Mouse (Mus musculus) layer of hippocampus, adult 9-10 months (tissue): ENCODE data around the gene Scnm1.

Experiments
- DNase-seq: peaks from one replicate; pipeline ENCODE4 v3.0.0; 2022; ENCODE audit warnings: low spot score

Scnm1 gene

DNA sequence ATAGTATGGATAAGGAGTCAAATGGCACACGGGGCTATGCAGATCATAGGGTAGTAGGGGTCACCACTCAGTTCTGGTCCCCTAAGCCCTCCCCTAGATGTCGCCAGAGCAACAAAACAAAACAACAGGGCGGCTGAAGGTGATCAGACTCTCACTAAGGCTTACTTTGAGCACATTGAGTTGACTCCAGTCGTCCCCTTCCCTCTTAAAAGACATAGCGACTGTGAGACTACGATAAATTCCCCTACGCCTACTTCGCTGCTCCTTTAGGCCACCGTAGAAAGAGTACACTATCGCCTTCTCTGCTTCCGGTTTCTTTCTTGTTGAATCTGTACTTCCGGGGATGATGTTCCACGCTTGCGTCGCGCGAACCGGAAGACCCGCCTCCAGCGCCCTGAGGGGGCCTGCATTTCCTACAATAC lies at the start of gene Scnm1, which contains the start of gene Lysmd1:
Scnm1 (minus strand) TSS at position 332 of the 422 bp plus-strand sequence.
Lysmd1 (plus strand) TSS at position 409 of the 422 bp plus-strand sequence.
- DNase-seq: peak; percentile 86

DNA sequence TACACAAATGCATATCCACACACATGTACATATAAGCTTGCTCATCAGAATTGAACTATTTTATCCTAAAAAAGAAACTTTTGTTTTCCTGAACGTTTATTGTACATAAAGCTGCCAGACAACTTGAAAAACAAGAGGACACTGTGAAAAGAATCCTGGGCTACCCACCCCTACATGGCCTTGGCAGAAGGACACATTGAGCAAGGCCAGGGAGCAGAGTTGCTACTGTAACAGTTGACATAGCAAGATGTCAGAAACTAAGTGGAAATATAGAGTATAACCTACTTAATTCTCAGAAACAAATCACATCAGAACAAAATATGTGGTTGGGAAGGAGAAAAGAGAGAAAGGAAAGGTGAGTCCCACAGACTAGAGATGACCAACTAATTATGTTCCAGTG lies 48.0 kb upstream of the Scnm1 start:
- DNase-seq: no peak

DNA sequence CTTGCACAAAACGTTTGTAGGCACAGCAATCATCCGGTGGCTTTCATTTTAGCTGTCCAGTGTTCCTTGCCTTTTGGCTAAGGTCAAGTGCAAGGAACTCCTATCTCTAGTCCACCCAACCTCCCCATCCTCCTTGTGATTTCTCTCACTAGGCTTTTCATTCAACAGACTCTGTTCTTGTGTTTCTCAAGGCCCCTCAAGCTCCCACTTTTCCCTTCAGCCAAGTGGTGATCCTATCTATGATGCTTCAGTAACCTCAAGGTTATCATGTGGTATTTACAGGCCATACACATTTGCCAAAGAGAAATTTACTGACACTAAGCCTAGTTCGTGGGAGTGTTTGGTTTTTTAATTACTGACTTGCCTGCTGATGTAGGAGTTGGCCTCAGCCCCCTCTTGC lies 46.1 kb upstream of the Scnm1 start:
- no peak for DNase-seq

DNA sequence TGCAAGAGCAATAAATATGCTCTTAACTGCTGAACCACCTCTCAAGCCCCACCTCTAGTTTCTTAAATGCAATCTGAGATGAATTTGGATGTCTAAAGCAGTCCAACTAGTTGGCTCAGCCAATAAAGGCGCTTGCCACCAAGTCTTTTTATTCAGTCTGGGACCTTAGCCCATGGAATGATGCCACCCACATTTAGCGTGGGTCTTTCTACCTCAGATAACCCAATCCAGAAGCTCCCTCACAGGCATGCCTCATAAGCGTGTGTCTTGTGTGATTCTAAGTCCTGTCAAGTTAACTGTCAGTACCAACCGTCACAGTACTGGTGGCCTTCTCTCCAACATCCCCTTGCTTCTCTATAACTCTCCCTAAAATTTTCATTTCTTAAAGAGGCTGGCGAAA lies 45.1 kb upstream of the Scnm1 start:
- no peak for DNase-seq

DNA sequence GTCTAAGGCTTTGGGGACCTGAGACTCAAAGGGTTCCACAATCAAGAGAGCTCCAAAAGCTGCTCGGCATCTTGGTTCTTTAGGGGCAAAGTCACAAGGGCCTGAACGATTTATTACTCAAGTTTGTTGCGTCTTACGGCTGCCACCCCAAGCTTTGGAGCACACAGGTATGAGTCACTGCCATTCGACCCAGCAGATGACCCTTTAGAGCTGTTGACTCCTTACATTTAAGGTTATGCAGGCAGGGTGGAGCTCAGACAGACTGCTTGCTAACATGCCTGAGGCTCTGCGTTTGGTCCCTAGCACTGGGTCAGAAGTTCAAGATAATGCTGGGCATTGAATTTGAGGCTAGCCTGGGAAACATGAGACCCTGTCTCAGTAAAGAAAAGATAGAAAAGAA lies 43.8 kb upstream of the Scnm1 start:
- DNase-seq: no peak

DNA sequence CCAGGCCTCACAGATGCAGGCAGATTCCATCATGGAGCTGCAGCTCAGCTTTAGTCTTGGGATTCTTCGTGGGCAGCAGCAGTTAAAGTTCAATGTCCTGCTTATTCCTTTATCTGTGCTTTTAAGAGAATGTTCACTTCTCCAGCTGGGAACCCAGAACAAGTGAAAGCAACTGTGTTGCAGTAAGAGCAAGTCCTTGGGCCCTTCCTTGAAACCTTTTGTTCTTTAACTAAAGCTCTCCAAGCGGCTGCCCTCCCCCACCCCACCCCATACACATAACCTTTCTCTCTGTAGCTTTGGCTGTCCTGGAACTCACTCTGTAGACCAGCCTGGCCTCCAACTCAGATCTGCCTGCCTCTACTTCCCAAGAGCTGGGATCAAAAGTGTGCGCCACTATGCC lies 42.7 kb upstream of the Scnm1 start:
- no peak for DNase-seq

DNA sequence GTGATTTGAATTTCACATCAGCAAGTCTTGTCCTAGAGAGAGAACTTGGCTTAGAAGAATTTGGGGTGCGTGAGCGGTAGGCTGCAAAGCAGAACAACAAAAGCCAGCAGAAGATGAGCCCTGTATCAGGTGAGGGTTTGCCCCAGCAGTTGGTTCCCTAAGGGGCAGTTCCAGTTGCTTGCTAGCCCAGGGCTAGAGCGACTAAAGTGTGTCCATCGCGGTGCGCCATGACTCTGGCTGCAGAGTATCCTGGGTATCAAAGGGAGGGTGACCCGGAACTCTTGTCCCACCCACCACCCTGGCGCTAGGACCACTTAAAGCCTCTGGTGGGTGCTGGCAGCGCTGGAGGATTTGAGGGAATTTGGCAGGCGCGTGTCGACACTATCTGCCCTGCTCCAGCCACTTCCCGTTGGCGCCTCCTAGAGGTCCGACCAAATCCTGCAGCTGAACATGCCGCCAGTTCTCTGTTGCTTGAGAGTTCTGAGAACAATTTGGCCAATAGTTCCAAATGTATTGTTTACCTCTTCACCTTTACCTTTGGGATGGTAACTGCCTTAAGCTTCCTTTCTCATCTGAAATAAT lies 40.3 kb upstream of the Scnm1 start:
- peak; percentile 55 for DNase-seq

DNA sequence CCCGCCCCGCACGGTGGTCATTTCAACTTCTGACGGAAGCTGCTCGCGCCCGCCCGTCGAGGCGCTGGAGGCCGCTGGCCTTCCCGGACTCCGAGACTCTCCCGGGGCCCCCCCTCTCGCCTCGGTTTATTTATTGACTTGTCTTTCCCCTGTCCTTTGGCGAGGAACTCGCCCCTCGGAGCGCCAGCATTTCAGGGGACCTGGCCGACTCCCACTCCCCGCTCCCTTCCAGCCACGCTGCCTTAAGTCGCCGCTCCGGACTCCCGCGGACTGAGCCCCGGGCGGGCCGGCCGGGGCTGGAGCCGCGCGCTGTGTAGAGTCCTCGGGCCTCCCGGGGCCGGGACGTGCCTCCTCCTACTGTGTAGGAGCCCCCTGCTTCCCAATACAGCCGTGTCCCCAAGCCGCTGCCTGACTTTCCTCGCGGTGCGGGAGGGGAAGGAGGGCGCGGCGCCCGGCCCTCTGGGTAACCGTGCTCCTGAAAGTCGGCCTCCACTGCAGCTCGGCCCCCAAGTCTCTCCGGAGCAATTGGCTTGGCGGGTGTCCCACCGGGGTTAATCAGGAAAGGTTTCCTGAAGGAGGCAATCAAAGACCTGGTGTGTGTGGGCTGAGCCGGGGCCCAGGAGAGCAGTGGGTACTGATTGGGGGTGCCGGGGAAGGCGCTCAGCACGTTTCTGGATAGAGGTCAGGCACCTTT lies 39.6 kb upstream of the Scnm1 start:
- no peak for DNase-seq

DNA sequence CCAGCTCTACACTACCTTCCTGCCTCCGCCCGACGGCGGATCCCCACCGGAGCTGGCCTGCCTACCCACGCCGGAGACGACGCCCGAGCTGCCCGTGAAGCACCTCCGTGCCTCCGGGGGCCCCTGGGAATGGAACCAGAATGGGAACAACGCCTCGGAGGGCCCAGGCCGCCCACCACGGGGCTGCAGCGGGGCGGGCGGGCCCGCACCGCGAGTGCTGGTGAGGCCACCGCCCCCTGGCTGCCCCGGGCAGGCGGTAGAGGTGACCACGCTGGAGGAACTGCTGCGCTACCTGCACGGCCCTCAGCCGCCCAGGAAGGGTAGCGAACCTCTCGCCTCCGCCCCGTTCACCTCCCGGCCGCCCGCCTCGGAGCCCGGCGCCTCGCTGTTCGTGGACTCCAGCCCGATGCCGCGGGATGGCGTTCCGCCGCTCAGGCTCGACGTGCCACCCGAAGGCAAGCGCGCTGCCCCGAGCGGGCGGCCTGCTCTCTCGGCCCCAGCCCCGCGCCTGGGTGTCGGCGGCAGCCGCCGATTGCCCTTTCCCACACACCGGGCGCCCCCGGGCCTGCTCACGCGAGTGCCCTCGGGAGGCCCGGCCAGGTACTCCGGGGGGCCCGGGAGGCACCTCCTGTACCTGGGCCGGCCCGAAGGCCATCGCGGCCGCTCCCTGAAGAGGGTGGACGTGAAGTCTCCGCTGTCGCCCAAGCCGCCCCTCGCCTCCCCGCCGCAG lies 38.9 kb upstream of the Scnm1 start:
- no peak for DNase-seq

DNA sequence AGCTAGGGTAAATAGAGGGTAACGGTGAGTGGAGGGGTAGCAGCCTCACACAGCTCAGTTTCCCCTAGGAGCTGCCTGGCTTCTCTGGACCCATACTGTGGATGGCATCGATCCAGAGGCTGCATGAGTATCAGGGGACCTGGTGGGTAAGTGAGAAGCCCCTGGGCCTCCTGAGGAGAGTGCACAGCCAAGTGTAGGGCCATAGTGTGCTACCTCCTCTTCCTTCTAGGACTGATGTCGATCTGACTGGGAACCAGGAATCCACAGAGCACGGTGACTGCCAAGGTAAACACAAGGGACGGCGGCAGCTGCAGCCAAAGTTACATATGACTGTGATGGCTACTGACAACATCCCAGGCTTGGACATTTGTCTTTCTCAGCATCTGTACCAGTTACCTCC lies 37.3 kb upstream of the Scnm1 start:
- DNase-seq: no peak

DNA sequence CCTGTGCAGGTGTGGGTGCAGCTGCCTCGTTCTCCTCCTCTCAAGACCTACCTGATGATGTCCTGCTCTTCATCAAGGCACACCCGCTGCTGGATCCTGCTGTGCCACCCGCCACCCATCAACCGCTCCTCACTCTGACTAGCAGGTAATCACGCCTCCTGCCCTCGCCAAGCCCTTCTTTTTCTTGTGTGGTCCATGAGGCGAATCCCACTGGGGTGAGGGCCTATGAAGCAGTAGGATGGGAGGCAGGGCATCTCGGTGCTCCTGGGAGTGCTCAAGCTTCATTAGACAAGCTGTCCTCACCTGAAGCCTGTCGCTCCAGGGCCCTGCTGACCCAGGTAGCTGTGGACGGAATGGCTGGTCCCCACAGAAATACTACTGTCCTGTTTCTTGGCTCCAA lies 36.2 kb upstream of the Scnm1 start:
- DNase-seq: no peak

DNA sequence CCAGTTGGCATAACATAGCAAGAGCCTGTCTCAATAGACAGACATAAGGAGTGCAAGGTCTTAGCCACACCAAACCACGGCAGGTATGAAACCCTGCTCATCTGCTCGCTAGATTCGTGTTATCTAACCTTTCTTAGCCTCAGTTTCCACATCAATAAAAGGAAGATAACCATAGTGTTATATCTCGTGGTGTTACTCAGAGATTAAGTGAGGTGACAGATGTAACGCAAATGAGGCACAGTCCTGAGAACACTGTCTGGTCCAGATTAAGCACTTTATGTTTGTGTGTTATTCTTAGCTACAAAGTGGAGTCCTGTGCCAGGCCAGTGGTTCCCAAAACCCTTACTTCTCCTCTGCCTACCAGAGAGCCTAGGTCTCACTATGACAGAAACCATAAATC lies 31.0 kb upstream of the Scnm1 start:
- DNase-seq: no peak

DNA sequence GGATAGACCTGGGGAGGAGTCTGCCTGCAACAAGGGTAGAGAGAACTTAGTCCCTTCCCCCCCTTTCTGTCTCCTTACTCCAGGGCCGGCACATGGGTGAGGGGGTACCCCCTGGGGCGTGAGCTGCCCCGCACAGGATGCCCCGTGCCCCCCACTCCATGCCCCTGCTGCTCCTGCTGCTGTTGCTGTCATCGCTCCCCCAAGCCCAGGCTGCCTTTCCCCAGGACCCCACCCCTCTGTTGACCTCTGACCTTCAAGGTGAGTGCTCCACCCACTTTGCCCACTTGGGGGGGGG lies 30.4 kb upstream of the Scnm1 start:
- DNase-seq: no peak

DNA sequence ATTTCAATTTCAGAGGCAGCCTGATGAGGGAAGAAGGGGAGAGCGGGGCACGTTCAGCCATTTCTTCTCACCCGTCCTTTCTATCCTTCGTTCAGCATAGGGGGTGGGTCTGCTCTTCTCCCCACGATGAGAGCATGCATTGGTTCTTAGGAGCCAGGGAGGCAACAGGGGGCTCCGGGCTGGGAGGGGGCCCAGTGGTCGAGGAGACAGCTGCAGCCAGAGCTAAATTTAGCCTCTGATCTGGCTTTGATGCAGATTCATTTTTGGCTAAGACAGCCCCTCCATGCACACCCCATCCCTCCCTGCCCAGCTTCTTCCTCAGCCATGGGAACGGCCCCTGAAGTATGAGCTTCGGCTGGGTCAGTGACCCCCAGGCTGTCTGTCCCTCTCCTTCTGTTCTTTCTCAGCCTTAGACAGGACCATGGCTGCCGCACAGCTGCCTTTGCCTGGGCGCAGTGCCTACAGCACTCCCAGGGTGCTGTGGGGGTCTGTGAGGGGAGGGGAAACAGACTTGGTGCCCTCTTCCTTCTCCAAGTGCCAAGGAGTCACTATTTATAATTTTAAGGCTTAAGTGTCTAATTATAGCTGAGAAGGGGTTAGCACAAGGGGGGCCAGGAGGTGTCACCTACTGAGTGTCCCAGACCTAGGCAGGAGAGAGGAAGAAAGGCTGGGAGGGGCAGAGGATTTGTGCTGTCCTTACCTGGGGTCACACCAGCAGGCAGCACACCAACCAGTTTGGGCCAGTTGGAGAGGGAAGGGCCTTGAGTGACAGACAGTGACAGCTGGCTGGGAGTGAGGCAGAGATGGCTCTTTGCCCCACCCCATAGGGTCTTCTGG lies 29.8 kb upstream of the Scnm1 start:
- no peak for DNase-seq

DNA sequence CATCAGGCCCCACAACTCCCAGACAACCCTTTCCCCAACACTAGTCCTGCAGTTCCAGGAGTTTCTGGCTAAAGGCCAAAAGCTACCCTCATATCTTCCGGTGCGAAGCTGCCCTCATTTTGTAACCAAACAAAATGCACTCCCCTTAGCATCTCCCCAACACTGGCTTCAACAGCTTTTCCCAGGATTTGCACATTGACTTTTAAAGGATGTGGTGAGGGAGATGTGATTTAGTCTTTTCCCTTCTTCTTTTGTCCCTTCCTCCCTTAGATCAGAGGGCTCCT lies 28.5 kb upstream of the Scnm1 start:
- no peak for DNase-seq

DNA sequence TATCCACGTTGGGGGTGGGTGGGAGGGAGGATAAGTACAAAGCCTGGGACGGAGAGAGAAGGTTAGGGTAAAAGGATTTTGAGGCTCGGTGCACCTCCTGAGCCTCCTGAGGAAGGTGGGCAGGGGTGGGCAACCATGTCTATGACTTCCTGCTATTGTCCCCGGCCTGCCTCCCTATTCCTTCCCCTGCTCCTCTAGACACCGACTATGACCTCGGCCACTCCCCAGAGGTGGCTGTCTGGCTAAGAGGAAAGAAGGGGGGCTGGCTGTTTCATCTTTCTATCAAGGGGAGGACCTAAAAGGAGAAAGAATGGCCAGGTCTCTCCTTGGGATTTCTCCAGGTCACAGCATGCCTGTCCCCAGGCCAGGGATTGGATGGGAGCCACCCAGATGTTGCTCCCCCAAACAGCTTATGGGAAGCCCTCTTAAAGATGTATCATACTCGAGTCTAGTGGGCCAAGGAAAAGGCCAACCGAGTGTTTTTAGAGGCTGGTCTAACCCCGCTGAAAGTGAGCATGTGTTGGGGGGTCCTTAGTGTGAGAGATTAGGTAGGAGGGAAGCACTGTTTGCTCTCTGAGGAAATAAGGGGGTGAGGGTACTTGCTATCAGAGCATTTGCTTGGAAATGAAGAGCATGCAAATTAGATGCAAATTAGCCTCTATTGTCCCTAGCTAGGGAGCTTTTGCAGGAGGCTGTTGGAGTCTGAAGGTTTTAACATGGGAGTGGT lies 28.0 kb upstream of the Scnm1 start:
- no peak for DNase-seq

DNA sequence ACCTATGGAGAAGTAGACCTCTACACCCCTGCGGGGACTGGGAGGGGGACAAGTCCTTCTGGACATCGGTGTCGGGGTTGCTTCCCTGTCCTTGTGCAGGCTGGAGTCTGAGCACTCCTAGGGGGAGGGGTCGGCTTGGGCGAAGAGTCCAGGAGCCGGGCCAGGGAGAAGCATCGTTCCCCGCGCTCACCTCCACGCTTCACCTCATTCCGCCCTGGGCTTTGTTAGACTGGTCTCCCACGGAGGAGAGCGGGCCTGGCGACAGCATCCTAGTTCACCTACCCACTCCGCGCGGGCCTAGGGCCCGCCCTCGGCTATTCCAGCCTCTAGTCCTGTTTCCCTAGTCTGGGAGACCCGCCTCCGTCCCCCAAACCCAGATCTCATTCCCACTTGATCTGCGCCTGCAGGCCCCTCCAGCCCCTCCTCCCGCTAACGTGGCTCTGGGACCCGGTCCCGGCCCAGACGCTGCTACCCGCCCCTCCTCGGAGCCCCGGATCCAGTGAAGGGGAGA lies 27.3 kb upstream of the Scnm1 start:
- no peak for DNase-seq

DNA sequence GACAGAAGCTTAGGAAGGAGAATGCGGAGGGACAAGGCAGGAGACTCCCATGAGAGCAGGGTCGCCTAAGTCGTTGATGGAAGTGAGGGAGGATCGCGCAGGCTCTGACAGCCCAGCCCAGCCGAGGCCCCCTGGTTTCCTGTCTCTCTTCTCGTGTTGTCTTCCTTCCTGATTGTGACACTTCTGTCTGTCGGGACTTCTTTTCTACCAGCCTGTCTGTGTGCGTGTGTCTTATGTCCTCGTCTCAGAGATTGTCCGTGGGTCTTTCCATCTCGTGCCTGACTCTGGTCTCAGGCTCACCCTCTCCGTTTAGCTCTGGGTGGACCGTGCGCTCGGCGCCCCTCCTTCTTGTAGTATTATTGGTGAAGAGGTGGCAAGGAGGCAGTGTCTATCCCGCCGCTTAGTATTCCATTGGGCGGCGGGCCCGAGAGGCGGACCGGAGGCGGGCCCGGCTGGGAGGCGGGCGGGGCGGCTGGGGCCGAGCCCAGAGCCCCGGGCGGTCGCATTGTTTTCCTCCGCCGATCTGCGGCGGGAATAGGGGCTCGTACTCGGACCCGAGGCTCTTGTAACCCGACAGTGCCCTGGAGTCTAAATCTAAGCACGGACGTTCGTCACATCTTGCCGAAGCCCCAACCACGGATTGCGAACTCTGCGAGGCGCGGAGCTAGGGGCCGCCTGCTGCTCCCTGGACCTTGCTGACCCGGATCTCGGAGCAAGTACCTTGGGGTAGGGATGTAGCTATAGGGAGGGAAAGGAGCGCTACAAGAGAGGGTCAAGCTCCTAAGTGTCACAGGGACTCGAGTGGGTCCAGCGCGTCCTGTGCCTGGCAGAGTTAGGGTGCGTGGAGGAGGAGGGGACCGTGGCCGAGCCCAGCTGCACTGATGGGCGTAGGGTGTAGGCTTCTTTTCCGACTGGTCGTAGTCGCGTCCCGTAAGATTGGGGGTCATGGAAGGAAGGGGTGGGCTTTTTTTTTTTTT lies 26.5 kb upstream of the Scnm1 start, which contains the start of gene Sema6c:
Sema6c (plus strand) TSS at position 471 of the 977 bp plus-strand sequence.
- DNase-seq: peak; percentile 81

DNA sequence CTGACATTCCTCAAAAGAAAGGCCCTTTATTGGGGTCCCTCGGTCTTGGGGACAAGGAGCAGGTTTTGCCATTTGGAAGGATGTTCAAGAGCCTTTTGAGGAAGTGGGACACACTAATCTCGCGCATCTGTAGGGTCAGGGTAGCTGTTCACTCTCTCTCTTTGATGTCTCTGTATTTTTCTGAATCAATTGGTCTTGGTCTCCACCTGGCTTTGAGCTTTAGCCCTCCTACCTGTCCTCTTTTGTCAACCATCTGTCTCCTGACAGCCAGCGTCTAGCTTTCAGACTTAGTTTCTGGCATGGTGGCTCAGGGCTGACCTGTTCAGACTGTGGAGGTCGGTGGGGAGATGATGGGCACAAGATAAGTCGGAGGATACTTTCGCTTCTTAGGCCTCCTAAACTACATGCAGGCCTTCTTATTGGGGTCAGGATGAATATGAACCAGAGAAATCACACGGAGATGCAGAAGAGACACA lies 25.7 kb upstream of the Scnm1 start:
- no peak for DNase-seq

DNA sequence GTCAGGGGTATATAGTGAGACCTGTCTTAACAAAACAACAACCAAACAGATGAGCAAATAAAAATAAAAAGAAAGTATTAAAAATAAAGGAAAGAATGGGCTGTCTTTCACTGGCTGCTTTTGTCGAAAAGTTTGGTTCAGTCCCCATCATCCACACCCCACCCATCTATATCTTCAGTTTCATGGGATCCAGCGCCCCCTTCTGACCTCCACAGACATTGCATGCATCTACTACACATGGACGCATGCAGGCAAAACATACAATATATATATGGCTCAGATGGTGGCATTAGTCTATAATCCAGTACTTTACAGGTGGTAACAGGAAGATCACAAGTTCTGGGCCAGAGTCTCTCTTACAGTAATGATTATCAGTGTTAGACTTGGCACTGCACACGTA lies 20.1 kb upstream of the Scnm1 start:
- DNase-seq: no peak

DNA sequence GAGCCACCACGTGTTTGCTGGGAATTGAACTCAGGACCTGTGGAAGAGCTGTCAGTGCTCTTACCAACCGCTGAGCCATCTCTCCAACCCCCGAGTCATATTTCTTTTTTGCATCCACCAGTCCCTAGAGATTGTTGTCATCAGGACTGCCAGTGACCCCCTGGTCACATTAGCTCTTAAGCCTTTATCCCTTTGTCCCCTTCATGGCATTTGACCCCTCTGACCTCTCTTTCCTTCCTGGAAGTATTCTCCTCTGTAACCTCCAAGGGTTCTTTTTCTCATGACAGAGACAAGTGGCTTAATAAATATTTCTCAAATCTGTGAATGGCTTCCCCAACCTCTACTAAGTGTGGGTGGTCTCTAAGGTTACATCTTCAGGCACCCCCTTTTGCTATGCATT lies 14.1 kb upstream of the Scnm1 start:
- DNase-seq: no peak
